Mouse (Mus musculus): ENCODE measurements at regions not wholly inside any gene's neighbourhood (a gene's known extent, or its start where the extent isn't known, plus 50 kb on each side); places are given as distances from the start of the nearest gene placed in this dataset.
"Not testable (repeated sequence)": the region's sequence is repeated elsewhere in the genome, so short reads cannot be mapped to it uniquely, and the experiment has no call there.

DNA sequence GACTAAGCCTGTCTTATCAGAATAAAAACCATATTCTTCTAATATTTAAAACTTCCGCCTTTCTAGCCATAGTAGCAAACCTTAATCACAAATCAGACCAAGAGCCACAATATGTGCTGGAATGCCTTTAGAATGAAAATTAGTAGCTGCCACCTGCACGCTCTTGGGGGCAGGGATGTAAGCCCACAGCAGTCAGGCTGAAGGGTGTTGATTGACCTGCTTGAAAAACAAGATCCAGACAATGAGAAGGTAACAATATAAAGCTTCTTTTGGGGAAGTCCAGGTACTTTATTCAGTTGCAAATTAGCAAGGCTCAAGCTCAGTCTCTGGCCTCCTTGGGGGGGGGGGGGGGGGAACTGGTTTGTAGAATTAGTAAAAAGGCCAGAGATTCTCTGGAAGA, 222.3 kb upstream of the Ell2 start:
- not testable (repeated sequence) for DNase-seq

DNA sequence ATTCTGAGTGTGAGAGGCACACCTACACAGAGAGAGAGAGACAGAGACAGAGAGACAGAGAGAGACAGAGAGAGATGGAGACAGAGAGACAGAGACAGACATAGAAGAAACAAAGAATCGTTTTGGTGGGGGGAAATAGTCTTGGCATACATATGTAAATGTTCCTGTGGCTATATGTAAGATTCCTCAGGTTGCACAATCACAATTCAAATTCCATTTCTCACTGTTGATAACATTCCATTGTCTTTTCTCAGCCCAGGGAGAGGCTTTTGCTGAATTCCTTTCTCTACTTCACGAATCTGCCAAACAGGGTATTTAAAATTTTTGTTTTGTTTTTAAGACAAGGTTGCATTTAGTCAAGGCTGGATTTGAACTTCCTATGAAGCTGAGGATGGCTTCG, 205.0 kb upstream of the Ell2 start:
- no peak for DNase-seq

DNA sequence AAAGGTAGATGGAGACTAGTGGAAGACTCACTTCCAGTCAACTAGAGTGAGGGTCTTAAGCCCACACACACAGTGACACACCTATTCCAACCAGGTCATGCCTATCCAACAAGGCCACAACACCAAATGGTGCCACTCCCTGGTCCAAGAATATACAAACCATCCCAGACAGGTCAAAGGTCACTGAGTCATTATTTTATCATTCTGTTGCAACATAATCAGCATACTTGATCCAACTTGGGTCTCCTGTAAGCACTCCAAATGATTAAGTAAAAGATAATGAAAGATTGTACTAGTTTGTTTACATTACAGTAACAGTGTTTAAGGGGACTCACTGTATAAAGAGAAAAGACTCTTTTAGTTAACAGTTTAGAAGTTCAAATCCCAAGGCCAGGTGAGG, 203.2 kb upstream of the Ell2 start:
- DNase-seq: no peak

DNA sequence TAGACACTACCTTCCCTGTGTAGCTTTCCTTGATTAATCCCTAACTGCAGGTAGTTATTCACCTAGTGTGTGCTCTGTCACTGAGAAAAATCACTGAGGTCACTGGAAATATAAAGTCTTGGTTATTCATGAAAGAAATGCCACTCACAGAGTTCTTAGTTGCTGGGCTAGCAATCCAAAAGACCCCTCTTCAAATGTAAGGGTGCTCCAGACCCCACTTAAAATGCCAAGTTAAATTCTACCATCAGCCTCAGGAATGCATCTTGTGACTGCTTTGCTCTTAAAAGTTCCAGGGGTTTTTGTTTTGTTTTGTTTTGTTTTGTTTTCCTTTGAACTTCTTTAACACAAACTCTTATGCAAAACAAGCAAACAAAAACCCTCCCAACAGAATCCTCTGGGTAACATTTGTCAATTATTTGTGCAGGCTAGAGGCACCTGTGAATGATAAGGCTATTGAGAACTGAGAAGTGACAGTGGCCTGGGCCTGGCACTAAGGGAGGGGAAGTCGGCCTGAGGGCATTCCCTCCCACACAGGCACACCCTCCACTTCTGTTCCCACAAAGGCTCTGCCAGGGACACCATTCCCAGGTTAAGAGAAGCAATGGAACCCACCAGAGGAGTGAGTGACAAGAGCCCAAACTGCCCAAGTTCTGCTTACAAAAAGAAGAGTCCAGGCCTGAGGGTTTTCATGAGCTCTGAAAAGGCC, 192.1 kb upstream of the Ell2 start:
- DNase-seq: no peak

DNA sequence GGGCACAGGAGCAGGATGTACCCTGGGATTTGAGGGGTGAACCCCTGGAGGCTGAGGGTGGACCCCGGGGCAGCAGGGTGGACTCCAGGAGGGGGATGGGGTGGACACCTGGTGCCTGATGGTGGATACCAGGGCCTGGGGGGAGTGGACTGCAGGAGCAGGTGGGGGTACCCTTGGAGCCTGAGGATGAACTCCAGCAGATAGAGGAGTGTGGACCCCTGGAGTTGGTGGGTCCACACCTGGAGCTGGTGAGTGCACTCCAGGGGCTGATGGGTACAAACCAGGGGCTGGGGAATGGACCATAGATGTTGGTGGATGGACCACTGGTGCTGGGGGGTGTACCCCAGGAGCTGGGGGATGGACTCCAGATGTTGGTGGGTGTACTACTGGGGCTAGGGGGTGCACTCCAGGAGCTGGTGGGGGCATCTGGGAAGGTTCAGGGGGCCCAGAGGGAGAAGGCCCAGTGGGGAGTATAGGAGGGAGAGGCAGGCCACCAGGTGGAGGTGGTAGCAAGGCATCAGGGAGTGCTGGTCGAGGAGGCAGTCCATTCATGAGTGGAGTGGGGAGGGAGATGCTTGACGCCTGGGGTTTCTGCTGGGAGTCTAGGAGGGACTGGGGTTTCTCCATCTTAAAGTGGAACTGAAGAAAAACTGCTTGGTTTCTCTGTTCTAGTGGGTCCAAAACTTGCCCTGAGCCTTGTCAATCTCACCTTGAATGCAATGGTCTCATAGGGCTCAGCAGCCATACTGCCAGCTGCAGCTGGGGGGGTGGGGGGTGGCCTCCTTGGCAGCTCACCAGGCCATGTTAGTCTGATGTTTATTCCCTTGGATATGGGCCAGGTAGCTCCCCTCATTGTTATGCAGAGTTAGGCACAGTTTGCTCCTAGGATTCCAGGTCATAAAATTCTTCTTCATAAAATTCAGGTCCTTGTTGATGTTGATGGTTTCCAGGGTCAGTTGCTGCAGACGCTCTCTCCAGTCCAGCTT, 183.0 kb upstream of the Ell2 start:
- DNase-seq: no peak

DNA sequence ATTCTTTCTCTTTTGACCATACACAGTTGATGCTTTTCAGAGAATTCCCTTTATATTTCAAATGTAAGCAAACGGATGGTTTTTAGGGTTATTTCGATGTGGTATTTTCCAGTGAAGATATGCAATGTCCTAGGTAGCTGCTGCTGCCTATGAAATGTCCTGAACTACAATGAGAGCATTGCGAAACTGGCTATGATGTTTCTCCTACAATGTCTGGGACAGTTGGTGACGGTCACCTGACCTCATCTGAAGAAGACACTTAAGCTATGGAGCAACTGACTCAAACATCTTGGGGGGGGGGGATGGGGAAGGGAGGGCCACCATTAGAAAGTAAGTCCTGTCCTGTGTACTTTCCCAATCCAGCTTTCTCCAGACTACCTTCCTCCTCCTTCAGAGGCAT, 182.1 kb upstream of the Ell2 start:
- no peak for DNase-seq

DNA sequence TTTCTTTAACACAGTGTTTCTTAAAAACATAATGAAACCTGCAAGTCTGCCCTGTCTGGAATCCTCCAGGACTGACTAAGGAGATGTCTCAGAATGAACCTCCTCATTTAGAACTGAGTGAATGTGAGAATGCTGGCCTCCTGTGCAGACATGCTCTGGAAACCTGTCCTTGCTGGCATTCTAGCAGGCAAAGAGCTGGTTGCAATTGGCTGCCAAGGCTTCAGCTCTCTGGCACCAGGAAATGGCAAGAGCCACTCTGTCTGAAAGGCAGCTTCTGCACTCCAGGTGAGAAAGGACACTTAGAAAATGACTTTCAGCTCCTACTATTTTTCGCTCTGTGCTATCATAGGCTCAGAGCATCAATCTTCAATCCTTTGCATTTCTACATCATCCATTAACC, 175.0 kb upstream of the Ell2 start:
- DNase-seq: no peak

DNA sequence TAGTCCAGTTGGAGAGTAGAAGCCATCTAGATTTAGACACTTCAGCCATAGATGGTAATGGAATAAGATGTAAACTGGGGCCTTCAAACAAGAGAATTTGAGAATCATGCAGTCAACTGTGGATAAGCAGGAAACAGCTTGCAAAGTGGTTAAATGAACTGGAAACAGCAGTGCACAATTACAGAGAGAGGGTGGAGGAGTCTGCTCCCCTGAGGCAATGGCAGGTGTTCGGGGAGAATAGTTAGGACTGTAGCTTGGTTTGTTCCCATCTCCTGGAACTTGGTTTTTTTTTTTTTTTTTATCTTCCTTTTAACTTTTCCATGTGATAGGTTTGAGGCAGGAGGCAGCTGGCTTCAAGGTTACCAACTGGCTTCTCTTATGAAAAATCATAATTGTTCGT, 165.1 kb upstream of the Ell2 start:
- DNase-seq: no peak

DNA sequence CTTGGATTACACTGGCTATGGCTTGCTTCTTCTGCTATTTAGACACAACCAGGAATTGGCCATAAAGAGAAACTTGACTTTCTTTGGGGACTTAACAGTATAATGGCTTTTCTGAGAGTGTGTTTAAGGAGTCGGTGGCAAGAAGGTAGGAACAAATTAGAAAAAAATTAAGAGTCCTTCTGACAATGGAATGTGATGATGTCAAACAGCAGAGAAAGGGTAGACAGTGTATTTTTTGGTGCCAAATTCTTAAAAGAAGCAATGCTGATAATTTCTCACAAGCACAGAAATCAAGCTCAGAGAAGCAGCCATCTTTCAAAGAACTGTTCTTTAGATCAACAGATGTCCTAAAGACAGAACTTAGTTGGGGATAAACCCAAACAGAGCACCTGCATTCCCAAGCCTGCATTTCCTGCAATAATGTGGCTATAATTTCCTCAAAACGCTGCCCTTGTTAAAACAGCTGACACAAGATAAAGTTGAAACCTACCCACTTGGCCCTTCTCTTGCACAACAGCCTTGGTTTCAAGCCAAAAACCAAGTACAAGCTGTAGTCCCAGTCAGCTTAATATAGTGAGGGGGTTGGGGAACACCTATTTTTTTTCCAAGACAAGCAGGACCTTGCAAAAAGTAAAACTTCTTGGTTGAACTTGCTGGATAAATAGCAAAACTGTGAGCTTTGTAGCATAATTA, 164.2 kb upstream of the Ell2 start:
- DNase-seq: peak; percentile 55

DNA sequence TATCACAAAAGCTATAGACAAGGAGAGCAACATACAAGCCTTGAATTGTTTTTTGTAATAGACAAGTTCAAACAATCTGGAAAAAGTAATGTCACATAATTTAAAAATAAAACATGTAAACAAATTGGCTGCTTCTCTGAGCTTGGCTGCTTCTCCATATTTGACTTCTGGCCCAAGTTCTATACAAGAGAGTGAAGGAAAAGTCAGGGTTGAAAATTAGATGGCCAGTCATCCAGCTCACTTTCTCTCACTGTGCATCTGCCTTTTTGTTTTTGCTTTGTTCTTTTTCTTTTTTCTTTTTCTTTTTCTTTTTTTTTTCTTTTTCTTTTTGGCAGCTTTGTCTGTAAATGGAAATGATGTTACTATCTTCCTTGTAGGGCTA, 163.6 kb upstream of the Ell2 start:
- no peak for DNase-seq

DNA sequence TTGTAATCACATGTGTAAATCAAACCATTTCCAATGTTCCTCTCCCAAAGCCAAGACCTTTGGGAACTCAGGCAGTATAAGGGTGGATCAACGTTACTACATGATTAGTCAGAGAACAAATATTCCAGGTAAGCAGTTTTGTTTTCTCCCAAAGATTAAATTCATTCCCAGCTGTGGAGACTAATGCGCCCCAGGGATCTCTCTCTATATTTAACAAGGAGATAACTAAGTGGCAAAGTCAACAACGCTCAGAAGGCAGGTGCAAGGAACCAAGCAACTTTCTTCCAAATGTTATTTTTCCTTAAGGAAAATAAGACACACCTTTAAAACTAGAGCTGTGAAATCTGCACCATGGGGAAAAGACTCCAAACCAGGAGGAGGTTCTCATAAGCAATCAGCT, 163.0 kb upstream of the Ell2 start:
- no peak for DNase-seq

DNA sequence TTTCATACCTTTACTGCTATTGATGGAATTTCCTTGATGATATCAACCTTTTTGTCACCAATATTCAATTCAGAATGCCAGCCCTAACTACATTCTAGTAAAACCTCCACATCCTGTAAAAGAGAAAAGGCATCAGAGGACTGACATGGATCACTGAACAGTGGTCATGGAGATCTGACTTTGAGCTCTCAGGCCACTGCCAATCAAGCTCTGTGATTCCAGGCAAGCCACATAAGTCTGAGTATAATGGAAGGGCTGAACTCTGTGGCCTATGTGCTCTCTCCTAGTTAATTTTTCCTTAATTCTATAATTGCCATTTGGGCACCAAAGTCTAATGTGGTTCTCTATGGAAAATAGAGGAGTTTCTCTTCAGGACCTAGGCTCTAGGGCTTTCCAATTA, 161.8 kb upstream of the Ell2 start:
- peak; percentile 66 for DNase-seq

DNA sequence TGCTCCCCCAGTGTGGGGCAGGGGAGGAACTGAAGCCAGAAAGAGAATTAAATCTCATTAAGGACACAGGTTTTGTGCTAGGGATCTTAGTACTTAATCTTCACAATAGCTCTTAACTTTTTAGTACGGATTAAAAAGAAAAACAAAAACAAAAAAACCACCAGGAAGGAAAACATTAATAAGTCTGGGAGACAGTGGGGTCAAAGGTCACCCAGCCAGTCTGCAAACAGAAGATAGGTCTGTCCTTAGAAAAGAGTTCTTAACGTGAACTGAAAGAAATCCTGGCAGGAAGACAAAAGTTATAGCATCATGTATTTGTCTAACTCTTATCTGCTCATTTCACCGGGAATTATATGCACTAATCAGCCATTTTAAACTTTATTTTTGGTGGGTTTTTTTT, 158.8 kb upstream of the Ell2 start:
- peak; percentile 19 for DNase-seq

DNA sequence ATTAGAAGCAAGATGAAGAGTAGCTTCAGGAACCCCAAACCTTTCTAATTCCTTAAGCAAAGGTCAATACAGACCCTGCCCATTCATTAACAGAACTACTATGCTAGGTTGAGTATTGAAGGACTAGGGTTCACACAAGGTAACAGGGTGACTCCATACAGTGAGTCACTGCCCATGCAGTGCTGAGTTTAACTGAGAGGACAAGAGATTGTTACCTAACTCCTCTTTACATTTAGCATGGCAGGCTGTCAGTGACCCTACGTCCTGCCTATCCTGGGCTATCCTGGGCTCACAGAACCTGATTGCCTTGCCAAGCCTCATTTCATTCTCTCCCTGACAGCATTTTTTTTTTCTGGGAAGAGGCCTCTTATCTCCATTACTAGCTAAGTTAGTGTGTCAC, 127.6 kb upstream of the Ell2 start:
- DNase-seq: no peak

DNA sequence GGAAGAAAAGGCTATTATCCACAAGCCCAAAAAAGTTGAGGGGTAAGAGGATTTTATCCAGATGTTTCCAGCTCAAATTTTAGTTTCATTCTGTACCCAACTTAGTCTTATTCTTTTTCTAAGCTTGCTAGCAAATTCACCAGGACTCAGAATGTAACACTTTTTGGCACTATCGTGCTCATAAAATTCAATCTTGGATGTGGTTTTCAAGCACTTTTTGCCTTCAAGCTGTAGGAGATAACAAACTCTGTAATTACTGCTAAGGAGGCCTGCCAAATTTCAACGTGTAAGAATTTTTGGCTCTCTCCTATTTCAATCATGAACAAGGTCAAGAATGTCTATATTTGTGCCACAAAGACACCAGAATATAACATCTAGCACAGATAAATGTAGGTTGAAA, 115.7 kb upstream of the Ell2 start:
- no peak for DNase-seq

DNA sequence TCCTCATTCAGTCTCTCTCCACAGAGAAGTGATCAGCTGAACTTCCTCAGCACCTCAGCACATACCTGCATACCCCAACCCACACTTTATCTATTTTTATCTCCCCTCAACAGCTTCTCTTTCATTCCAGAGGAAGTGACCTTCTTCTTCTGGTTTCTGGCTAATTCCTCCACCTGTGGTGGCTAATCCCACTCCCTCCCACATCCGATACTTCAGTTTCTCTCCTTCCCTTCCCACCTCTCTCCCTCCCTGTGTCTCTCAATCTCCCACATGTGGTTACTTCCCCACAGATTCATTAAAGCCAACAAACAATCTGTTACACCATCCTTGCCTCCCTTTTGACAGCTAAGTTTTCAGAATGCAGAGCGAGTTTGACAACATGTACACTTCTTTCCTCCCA, 109.7 kb upstream of the Ell2 start:
- DNase-seq: no peak

DNA sequence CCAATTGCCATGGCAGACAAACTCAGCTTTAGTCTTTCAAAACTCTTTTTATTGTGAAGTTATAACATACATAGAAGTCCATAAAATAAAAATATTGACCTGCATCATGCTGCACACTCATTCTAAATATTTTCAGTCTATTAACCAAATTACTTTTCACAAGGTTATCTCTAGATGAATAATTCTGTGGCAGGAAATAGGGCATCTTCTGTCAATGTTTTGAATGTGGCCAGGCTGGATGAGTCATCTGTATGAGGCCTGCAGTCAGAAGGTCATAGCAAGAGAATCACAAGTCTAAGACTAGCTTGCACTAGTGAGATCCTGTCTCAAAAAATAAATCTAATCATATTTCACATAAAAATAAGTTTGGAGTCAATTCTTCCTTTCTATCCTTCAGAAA, 108.4 kb upstream of the Ell2 start:
- no peak for DNase-seq

DNA sequence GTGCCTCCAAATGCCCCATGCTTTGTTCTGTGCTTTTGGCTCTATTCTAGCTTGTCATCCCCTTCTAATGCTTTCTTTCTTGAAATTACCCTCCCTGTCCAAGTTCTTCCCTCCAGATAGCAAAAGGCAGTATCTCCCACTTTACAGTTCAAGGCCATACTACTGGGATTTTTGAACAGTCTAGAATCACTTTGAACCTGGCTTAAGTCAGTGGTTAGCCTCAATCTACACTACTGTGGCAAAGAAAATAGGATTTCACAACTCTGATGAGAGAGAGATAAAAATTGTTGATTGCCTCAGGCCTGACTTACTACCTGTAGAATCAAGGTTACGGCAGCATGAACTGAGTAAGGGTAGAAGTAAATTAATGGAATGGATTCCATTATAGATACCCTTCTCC, 107.9 kb upstream of the Ell2 start:
- no peak for DNase-seq

DNA sequence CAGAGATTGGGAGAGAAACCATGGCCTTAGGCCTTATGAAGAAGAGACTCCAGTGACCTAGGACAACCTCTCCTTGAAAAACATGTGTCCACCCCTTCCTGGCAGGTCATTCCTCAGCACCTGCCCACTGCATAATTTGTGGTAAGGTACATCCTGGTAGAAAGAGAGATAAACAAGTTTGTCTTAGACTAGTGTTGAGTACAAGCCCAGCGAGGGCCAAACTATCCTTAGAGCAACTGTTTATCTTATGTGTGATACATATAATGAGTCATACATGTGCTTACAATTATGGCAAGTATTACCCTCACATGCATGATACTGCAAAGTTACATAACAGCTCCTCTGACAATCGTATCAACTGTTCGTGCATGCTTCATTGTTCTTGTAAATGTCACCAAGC, 83.3 kb upstream of the Ell2 start:
- no peak for DNase-seq

DNA sequence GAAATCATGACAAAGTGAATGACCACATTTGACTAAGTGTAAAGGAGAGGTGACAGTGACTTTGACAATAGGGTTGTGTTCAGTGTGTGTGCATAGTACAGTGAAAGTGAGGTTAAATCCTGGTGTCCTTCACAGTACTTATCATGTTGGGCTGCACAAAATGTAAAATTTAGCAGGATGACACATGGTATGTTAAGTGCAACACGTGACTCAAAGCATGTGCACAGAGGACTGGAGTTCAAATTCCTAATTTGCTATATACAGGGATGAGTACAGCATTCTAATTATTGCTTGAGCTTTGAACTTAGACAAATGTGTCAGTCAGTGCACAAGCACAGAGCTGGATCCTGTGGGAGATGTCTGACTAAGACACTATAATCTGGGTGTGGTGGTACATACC, 79.2 kb upstream of the Ell2 start:
- no peak for DNase-seq

DNA sequence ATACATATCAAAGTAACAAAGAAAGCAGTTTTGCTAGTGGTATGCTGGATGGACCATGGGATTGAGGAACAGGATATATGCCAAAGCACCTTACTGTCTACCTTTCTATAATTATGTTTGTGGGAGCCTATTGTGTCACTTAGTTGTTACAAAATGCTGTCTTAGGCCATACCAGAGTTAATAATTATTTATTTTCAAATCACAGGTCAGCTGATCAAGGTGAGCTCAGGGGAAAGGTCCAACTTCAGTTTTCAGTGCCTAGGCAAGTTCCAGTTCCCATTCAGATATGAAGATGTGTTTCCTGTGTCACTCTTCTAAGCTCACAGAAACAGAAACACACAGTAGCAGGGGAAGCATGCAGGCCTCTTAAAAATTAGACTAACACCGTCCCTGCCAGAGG, 75.5 kb upstream of the Ell2 start:
- no peak for DNase-seq

DNA sequence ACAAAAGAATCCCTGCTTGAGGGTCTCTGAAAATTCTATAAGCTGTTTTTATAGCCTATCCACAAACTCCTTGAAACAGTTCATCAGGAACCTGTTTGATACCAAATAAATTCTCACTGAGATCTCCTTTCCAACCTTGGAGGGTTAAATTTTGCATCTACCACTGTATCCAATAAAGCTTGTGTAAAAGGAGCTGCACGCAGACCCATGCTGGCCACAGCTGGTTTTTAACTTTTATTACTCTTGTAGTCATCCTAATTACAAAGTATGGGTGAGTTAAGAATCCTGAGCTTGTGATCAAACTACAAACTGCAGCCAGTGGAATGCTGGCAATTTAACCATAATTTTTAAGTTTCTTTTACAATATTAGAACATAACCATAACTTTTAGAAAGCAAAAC, 59.0 kb upstream of the Ell2 start:
- DNase-seq: no peak

DNA sequence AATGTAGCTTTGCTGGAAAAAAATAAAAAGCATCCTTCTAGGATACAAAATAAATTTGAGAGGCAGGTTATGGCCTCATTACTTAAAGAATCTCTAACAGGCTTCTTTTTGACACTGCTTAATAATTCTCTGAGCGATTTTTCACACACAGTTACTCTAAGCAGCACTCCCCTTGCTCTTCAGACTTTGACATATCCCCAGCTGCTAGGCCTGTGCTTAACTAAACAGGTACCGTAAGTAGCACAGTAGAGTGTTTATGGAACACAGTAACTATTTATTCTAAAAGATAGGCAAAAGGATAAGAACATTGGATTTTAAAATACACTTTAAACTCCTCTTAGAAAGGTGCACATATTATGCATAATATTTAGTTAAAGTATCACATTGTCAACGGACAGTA, 54.6 kb upstream of the Ell2 start:
- no peak for DNase-seq

DNA sequence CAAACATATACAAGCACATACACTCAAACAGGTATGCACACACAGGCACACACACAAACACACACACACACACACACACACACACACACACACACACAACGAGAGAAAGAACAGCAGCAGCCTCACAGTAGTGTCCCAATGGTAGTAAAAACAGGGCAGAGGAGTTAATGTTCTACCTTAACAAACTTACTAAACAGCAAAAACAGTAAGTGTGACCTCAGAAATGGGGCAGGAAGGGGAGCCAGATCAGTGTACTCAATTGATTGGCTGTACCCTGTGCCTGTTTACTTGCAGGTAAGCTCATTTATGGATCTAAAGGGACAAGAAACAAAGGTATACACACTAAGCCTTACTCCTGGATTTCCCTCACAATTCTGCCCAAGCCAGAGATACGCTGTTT, 53.6 kb upstream of the Ell2 start:
- peak; percentile 35 for DNase-seq

Measured in kidney, adult 11 months (tissue).